Mouse (Mus musculus): ENCODE data around the gene Nars2.
"Not testable (repeated sequence)": the region's sequence is repeated elsewhere in the genome, so short reads cannot be mapped to it uniquely, and the experiment has no call there.

The Nars2 gene

DNA sequence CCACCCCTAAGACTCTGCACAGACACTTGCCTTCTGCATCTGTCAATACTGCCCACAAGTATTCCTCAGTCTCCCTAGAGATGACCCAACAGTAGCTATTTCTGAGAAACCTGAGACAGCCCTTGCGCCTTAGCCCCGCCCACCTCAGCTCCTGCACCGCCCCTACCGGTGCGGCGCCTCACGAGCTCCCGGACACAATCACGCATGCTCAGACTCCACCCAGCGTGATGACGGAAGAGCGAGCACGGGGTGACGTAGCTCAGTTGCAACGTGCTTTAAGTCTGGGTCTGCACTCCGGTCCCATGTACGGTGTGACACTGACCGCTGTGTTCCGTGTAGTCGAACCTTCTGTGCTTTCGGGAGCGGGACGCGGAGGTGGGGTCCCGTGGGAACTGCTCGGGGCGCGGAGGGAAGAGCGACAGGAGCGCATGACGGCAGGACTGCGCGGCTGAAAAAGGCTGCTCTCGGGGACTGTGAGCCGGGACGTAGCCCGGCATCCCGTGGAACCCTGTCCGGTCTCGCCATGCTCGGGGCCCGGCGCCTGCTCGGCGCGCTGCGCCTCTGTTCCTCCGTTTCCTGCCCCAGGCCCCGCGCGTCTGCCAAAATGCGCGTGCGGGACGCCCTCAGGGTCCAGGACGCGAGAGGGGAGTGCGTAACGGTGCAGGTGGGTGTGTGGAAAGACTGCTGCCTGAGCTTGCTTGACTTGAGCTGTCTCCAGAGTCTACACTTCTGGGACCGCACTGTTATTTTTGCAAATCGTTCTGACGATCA is at the start of gene Nars2:
TSS of gene Nars2 (plus strand) at position 225 of the 771 bp plus-strand sequence.
- DNase-seq (ENCODE audit: low spot score) = peak; percentile 67

DNA sequence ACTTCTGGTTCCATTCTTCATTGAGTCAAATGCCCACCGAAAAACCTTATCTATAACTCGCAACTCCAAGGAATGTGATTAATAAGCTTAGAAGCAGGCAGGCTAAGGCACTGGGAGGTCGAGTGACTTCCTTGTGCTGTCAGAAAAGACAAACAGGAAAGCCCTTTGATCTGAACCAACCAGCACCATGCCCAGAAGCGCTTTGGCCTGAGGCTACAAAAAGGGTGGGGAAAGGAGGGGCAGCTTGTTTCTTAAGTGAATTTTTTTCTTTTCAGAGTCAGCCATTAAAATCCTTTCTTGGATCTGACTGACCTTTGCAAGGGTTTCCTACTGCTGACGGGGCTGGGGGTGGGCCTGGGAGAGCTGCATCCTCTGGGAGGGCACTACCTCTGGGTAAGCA is 49.1 kb upstream of the Nars2 start:
- no peak for DNase-seq (ENCODE audit: low spot score)

DNA sequence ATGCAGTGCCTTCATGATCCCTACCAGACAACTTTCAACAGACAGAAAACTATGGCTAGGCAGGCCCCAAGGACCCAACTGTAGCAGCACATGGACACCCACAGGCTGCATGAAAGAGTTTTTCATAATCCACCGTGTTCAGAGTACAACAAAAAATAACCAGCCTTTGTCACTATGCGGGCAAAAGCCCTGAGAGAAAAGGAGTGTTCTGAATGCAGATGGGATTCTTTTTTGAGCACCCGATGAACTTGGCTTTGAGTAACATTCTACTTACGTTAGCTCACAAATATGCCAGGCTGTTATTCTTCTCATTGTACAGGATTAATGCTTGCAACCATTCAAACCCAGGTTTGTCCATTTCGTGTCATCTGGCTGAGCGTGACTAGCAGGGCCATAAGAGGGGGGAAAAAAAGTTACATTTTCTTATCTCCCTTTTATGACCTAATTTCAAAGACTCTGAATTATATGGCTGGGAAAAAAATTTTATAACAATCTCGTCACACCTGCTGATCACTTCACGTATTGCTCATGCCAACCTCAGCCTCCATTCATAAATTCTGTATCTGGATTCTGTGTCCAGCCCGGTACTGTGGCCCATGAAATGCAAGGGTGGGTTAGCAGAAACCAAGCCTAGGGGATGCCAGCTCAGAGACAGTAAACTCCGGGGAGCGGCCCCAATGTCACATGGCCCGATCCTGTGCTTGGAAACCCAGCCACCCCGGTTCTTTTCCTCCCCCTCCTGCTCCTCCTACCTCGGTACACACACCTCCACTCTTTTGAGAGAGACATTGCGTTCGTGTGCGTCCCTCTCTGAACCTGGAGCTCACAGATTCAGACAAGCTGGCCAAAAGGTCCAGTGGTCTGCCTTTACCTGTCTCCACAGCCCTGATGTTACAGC is 48.0 kb upstream of the Nars2 start:
- DNase-seq (ENCODE audit: low spot score) = no peak

DNA sequence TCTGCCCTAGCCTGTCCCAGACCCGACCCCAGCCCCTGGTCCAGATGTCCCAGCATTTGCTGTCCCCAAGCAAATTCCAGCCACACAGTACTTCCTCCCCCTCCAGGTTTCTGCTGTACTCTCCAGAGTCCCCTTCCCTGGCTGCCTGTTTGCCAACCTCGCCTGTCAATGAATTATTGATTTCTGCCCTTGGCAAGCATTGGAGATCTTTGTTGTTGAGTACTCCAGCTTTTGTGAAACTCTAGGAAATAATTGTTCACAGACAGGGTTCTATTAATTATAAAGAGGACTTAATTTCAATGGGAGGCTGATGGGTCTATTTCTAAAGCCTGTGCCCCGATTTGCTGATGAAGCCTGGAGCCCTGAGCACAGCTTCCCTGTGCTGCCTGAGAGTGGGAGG is 46.9 kb upstream of the Nars2 start:
- no peak for DNase-seq (ENCODE audit: low spot score)

DNA sequence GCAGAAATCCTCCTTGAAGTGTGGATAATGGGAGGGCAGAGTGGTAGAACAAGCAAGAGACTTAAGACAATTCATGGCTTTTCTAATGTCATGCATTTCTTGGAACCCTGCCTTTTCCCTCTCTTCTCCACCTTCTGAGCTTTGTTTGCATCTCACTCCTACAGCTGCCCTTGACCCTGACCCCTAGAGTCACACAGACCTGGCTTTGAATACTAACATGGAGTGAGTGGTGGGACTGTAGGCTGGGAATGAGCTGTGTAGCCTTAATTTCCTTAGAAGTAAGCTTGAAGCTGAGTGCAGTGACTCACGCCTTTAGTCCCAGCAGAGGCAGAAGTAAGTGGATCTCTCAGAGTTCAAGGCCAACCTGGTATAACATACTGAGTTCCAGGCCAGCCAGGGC is 46.4 kb upstream of the Nars2 start:
- no peak for DNase-seq (ENCODE audit: low spot score)

DNA sequence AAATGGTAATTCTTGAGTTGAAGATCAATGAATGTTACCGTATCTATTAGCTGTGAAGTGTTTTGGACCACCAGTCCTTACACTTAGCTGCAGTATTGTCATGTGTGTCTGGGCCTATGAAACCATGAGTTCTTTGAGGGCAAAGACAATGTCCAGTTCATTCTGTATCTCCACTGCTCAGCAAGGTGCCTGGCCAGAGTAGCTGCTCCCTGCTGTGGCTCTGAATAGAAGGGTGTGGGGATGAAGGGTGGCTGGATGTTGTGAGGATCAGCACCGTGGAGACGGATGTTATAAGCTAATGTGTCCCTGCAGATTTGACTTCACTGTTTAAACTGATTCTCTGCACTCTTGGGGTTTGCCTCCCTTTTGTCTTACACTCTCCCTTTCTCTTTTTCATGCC is 45.9 kb upstream of the Nars2 start:
- no peak for DNase-seq (ENCODE audit: low spot score)

DNA sequence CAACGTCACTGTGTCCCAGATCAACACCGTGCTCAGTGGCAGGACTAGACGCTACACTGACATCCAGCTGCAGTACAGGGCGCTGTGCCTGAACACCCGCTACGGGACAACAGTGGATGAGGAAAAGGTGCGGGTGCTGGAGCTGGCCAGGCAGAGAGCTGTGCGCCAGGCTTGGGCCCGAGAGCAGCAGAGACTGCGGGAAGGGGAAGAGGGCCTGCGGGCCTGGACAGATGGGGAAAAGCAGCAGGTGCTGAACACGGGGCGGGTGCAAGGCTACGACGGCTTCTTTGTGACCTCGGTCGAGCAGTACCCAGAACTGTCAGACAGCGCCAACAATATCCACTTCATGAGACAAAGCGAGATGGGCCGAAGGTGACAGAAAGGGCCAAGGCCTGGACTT is 45.1 kb upstream of the Nars2 start:
- DNase-seq (ENCODE audit: low spot score) = no peak

DNA sequence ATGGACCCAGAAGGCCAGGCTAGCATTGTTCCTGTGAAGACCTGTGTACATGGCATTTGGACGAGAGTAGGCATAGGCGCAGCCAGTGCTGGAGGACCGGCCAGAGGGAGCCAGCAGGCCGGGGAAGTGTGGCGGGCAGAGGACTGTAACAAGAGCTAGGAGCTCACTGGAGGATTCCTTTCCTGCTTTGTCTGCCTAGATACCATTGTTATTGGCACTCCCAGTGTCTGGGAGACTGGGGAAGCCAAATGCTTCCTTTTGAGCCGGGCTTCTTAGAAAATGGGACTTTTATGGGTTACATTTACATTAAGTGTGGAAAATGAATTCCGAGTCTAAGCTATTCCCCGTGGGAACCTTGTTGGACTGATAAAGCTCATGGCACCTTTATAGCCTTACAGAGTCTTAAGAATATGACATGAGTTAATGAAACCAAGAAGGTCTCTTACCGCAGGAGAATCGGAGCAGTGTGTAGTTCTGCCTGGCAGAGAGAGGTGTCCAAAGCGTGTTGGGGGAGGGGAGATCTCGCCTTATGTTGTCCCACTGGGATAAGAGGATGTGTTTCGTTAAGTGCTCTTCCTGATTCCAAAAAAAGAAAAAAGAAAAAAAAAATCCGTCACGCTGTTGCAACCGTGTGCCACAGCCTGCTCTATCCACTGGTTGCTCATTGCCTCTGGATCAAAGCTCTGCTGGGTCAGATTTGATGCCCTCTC is 43.2 kb upstream of the Nars2 start:
- no peak for DNase-seq (ENCODE audit: low spot score)

DNA sequence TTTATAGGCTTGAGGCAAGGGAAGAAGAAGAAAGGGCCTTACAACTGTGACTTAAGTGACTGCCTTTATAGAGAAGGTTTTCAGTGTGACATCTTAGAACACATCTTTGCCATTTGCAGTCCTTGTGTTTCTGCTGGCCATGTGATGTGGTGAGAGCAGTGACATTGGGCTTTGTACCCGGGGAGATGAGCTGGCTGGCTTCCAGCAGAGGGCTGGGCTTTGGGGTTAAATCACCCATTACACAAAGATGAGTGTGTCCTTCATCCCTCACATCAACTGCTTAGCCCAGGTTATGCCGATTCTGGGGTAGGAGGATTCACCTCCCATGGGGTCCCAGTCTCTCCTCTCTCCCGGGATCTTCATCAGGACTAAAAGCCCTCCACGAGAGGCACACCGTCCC is 41.4 kb upstream of the Nars2 start:
- no peak for DNase-seq (ENCODE audit: low spot score)

DNA sequence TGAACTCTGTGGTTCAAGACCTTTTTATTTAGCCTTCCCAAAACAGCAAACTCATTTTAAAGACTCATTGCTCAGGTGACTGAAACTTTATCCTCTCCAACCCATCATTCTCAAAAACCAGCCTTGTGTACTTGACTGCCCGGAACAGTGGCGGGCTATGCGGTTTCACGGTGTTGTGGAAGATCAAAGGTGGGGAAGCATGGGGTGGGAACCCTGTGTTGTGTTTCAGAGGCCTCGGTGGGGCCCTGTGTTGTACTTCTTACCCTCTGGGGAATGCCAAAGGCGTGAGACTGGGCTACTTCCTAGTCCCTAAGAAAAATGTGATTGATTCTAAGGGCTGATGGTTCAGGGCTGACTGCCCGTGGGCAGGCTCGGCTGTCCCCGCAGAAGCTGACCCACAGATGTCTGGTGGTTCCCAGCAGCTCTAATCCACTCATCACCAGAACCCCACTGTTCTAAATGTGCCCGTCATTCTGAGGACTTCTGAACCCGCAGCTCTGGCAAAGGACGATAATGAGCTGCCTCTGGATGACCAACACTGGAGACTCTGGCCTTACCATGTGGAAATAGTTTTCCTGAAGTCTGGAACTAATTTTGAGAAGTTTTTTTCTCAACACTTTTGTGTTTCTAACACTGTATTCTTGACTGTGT is 40.9 kb upstream of the Nars2 start:
- no peak for DNase-seq (ENCODE audit: low spot score)

DNA sequence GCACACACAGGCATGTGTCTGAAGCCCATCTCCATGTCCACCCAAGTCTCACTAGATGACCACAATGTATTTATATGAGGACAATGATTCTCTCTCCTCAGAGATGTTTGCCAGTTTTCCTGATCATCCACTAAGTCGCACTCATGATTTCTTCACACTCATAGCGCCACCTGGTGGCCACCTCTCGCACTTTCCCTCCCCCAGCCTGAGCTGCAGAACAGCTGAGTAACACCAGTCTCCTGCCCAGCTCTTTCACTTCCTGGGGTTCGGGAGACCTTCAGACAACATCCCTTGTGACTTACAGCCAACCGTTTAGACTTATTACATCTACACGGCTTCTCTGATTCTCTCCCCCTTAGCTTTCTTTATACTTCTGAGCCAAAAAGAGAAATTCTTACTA is 37.3 kb upstream of the Nars2 start:
- peak; percentile 60 for DNase-seq (ENCODE audit: low spot score)

DNA sequence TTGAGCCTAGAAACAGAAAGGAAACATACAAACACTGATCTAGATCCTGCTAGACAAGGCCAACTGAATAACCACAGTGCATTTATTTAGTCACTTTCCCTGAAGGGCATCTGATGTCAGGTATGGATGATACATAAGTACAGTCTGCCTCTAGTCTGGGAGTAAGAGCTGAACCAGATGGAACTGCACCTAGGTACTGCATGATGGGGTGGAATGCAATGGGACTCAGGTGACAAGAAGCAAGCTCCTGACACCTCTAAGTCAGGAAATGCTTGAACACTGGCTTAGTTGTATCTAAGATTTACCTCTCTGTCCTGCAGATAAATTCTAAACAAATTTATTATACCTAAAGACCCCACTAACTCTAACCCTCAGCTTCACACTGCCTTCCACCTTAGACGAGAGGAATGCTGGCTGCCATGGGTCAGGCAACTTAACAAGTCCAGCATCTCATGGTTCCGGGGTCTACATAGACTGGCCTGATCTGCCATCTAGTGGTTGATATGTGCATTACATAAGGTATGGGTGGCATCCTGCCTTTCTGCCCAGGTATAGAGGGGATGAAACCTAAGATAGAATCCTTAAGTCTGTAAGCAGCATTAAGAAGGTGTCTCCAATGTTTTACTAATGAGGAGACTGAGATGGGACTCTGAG is 35.7 kb upstream of the Nars2 start:
- DNase-seq (ENCODE audit: low spot score) = no peak

DNA sequence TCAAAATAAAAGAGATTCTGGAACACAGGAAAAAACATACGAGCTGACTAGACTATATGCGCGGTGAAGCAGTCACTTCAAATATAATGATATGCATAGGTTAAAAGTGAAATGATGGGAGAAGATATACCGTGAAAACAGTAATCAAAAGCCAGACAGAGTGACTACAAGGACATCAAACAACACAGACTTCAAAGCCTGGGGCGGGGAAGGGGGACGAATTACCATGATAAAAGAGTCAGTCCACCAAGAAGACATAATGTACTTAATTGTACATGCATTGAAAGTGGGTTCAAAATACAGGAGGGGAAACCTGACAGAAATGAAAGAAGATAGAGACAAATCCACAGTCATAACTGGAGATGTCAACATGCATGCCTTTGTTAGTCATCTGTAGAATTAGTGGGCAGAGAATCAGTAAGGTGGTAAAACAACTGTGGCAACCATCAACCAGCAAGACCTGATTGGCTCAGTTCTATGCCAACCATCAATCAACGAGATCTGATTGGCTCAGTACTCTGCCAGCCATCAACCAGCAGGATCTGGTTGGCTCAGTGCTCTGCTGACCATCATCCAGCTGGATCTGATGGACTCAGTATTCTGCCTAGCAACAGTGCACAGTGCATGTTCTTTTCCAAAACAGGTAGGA is 30.7 kb upstream of the Nars2 start:
- no peak for DNase-seq (ENCODE audit: low spot score)

DNA sequence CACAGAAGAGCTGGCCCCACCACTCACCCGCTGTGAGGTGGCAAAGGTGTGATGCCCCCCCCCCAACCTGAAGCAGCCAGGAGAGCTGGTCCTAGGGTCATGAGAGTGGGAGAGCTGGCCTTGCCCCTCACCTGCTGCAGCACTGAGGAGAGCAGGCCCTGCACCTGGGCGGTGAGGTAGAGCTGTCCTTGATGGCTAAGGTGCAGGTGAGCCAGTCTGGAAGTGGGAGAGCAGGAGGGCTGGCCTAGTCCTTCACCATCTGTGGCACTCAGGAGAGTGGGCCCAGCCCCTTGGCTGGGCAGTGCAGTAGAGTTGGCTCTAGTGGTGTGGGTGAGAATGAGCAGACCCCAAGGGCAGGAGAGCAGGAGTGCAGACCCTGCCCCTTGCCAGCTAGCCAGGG is 28.4 kb upstream of the Nars2 start:
- DNase-seq (ENCODE audit: low spot score) = no peak

DNA sequence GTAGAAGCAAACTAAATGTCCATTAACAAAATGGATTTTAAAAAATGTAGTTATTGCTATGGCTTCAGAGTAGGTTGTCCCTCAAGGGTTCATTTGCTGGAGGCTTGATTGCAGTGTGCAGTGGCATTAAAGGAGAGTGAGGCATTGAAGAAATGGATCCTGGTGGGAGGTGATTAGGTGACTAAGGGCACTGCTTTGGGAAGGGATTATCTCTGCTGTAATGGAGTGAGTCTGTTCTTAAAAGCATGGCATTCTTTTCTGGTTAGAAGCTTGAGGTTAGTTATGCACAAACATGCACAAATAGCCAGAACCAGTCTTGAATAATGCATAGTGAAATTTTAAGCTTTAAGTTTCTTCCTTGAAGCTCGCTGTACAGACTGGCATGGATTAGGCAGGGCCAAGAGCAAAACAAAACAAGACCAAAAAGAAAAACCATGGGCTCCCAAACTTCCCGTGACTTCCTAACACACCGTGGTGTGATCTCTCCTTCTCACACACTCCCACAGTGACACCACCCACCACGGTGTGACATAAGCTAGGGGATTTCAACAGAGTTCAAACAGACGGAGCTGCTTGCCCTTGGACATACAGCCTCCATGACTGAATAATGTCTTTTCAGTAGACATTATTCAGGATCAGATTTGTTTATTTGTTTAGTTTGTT is 7.5 kb upstream of the Nars2 start:
- no peak for DNase-seq (ENCODE audit: low spot score)

DNA sequence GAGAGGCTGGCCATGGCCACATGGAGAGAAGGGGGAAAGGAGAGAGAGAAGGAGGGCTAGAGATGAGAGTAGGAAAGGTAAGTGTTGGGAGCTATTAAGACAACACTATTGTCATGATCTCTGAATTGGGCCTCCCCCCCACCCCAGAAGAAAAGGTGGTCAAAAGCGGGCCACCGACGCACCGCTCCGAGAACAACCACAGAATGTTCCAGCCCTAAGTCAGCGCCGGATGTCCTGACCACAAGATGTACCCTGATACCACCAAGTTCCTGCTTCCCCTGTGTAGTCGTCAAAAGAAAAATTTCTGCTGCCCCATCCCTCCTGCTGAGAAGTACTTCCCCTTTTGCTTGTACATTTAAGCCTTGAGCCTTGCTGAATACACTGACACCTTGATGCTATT is 4.8 kb upstream of the Nars2 start:
- not testable (repeated sequence) for DNase-seq (ENCODE audit: low spot score)

DNA sequence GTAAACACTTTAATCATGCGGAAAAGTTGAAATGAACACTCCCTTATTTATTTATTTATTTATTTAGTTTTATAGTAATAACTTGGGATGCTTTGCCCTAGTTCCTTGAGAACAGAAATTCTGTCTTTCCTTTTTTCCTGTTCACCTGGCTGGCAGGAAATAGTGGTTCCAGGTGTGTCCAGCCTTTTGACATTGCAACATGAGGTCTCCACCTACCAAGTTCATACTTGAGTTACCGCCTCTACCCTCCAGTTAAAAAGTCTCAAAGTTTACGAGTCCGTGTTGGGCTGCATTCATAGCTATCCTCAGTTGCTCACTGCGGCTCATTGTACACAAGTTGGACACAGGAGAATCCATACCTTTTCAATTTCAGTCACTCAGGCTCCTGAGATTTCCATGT is 789 bp downstream of the Nars2 start:
- no peak for DNase-seq (ENCODE audit: low spot score)

DNA sequence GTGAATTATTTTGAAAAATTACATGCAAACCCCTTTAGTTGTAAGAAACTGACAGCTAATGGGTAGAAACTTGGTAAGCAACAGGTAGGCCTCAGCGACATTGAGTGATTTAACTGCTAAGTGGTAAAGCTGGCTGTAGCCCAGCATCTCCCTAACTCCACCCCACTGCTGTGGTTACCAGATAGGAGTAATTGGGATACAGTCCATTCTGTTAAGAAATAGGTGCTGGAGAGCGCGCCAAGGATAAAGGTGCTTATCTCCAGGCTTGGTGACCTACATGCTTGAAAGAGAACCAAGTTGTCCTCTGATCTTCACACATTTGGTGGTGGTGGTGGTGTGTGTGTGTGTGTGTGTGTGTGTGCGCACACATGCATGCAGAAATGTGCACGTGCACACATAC is 7.9 kb downstream of the Nars2 start:
- no peak for DNase-seq (ENCODE audit: low spot score)

DNA sequence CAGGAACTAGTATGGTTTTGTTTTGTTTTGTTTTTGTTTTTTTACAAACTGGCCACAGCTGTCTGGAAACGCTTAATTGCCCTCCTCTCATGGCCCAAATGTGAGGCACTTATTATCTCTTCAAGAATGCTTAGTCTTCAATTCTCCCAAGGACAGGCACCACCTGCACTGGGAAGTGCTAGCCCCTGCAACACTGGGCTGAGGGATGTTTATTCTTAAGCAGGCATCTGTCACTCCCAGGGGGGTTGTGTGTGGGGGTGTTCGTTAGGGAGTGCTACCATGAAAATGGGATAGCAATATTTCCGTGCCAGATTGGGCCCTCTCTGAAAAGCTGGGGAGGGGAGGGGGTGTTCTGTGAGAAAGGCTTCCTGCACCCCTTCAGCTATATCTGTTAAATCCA is 15.9 kb downstream of the Nars2 start:
- no peak for DNase-seq (ENCODE audit: low spot score)

DNA sequence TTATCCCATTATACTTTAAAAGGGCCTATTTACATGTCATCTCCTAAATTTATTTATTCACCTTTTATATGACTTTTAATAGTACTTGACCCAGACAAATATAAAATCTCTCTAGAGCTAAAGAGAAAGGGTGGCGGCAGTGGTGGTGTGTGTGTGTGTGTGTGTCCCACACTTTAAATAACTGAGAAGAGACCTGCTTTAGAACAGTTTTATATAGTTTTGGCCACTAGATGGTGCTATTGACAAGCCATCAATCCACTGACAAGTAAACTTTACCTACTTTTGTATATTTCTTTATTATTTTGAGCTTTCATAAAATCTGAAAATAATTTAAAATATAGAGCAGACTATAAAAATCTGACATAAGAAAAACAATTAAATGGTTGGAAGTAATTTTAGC is 19.1 kb downstream of the Nars2 start:
- DNase-seq (ENCODE audit: low spot score) = no peak
